ENCODE assay signal across 8 mouse cellular contexts in genomic region chr10:121475672-121476146, GRCm38 (mm10). TPM values are rescaled to one million over a fixed set of nuclear protein-coding genes. Genes with fewer than 3 reads are reported as not detected.
A peak's percentile ranks its signal among the peaks of the same experiment; 100 is the strongest.
DNase-seq lines count a peak whose midpoint lies in the region; ATAC-seq and TF ChIP-seq lines count a peak whose summit lies in the region.

No protein-coding gene starts in this region.

- TF ChIP-seq CTCF in G1E (IDR thresholded peaks at IDR 0.05; ENCODE audit: low read depth, low read length) = no peak
- TF ChIP-seq CTCF in brain, embryonic 14.5 days (IDR thresholded peaks at IDR 0.05; ENCODE audit: borderline replicate concordance, extremely low read depth, insufficient read depth, insufficient read length) = no peak

- no peak for ATAC-seq in G1E (ENCODE audit: extremely low read depth, insufficient number of reproducible peaks, low FRiP score, poor library complexity, severe bottlenecking)
- ATAC-seq in forebrain, embryonic 11.5 days (replicated peaks; ENCODE audit: low FRiP score) = peak; percentile 79
- ATAC-seq in hindbrain, embryonic 11.5 days (ENCODE audit: low FRiP score) = no peak; the same call in 1 of the 2 replicates
- ATAC-seq in limb, embryonic 14.5 days (ENCODE audit: low FRiP score, low read depth) = no peak; the same call in 1 of the 2 replicates
- no peak; the same call in none of the 2 replicates for ATAC-seq in midbrain, embryonic 13.5 days

- no peak for TF ChIP-seq POLR2A in brain, embryonic 14.5 days (IDR thresholded peaks at IDR 0.05; ENCODE audit: borderline replicate concordance, extremely low read depth, insufficient read depth, insufficient read length, poor library complexity, severe bottlenecking)
- TF ChIP-seq POLR2A in limb, embryonic 14.5 days (IDR thresholded peaks at IDR 0.05; ENCODE audit: borderline replicate concordance, extremely low read depth, insufficient read depth, insufficient read length) = no peak

- H3K4me2 ChIP-seq in forebrain, embryonic 11.5 days (ENCODE audit: low read depth, low read length, severe bottlenecking) = peak overlapping the region; percentile 92
- H3K4me2 ChIP-seq in hindbrain, embryonic 11.5 days (replicated peaks; ENCODE audit: low read depth, low read length) = peak overlapping the region; percentile 96
- peak overlapping the region; percentile 83 for H3K4me2 ChIP-seq in limb, embryonic 14.5 days (replicated peaks; ENCODE audit: low read depth, low read length, severe bottlenecking)
- peak overlapping the region; percentile 79 for H3K4me2 ChIP-seq in midbrain, embryonic 13.5 days (replicated peaks)

- H3K27me3 ChIP-seq in G1E (ENCODE audit: insufficient read depth, low read length) = peaks cover 15% of the 10 kb centered on the region; the same call in 1 of the 2 replicates
- H3K27me3 ChIP-seq in forebrain, embryonic 11.5 days (ENCODE audit: control insufficient read depth, insufficient read depth, low read length) = peaks cover 8% of the 10 kb centered on the region
- H3K27me3 ChIP-seq in hindbrain, embryonic 11.5 days (ENCODE audit: control insufficient read depth, insufficient read depth, low read length) = no peaks in the 10 kb centered on the region
- no peaks in the 10 kb centered on the region for H3K27me3 ChIP-seq in limb, embryonic 14.5 days (ENCODE audit: control insufficient read depth, insufficient read depth, low read length)
- H3K27me3 ChIP-seq in midbrain, embryonic 13.5 days = peaks cover 27% of the 10 kb centered on the region

- H3K36me3 ChIP-seq in G1E (replicated peaks) = no peaks in the 10 kb centered on the region
- H3K36me3 ChIP-seq in forebrain, embryonic 11.5 days (ENCODE audit: control insufficient read depth, insufficient read depth, low read length) = no peaks in the 10 kb centered on the region
- H3K36me3 ChIP-seq in hindbrain, embryonic 11.5 days (ENCODE audit: control insufficient read depth, insufficient read depth, low read length) = no peaks in the 10 kb centered on the region
- H3K36me3 ChIP-seq in limb, embryonic 14.5 days (ENCODE audit: control insufficient read depth, insufficient read depth, low read length) = no peaks in the 10 kb centered on the region
- no peaks in the 10 kb centered on the region for H3K36me3 ChIP-seq in midbrain, embryonic 13.5 days

- peaks cover 8% of the 10 kb centered on the region; the same call in 1 of the 2 replicates for H3K9me3 ChIP-seq in G1E (replicated peaks)
- H3K9me3 ChIP-seq in forebrain, embryonic 11.5 days (ENCODE audit: control insufficient read depth, low read length) = no peaks in the 10 kb centered on the region
- no peaks in the 10 kb centered on the region for H3K9me3 ChIP-seq in hindbrain, embryonic 11.5 days (ENCODE audit: control insufficient read depth, low read length)
- H3K9me3 ChIP-seq in limb, embryonic 14.5 days (ENCODE audit: control insufficient read depth, low read length) = no peaks in the 10 kb centered on the region
- H3K9me3 ChIP-seq in midbrain, embryonic 13.5 days = no peaks in the 10 kb centered on the region

- H3K4me3 ChIP-seq in G1E (ENCODE audit: low read depth, low read length) = peak overlapping the region; percentile 69
- peak overlapping the region; percentile 59 for H3K4me3 ChIP-seq in forebrain, embryonic 11.5 days (ENCODE audit: low read depth, low read length)
- peak overlapping the region; percentile 60 for H3K4me3 ChIP-seq in hindbrain, embryonic 11.5 days (ENCODE audit: low read depth, low read length)
- H3K4me3 ChIP-seq in limb, embryonic 14.5 days (replicated peaks; ENCODE audit: low read length) = peak overlapping the region; percentile 89
- peak overlapping the region; percentile 55 for H3K4me3 ChIP-seq in midbrain, embryonic 13.5 days (replicated peaks)

- 0 out of 2 replicates have a peak overlapping the region, but pooled peaks have one; percentile 25 for H3K27ac ChIP-seq in forebrain, embryonic 11.5 days (ENCODE audit: low read depth, low read length)
- H3K27ac ChIP-seq in hindbrain, embryonic 11.5 days (ENCODE audit: low read depth, low read length) = peak overlapping the region; percentile 75
- peak overlapping the region; percentile 77 for H3K27ac ChIP-seq in limb, embryonic 14.5 days (replicated peaks; ENCODE audit: low read depth, low read length)
- peak overlapping the region; percentile 12; the same call in 1 of the 2 replicates for H3K27ac ChIP-seq in midbrain, embryonic 13.5 days

- under 1% methylated on average over 44 of the region's 45 CpGs for WGBS in forebrain, embryonic 11.5 days
- under 1% methylated on average over 44 of the region's 45 CpGs for WGBS in hindbrain, embryonic 11.5 days
- WGBS in limb, embryonic 14.5 days = 0% methylated on average over 24 of the region's 45 CpGs
- under 1% methylated on average over 45 of the region's 45 CpGs for WGBS in midbrain, embryonic 13.5 days

- DNase-seq in G1E (ENCODE audit: low spot score) = peak; percentile 5
- DNase-seq in brain, embryonic 14.5 days (ENCODE audit: low read depth) = peak; percentile 49
- DNase-seq in forebrain, embryonic 11.5 days (ENCODE audit: low spot score) = peak; percentile 86
- DNase-seq in hindbrain, embryonic 11.5 days (ENCODE audit: low spot score) = peak; percentile 71
- no peak for DNase-seq in limb, embryonic 14.5 days (ENCODE audit: low spot score)
- DNase-seq in thymus, postnatal 0 days (ENCODE audit: low spot score) = peak; percentile 16
- no peak for DNase-seq in layer of hippocampus, postnatal 36 days

- H3K9ac ChIP-seq in forebrain, embryonic 11.5 days (ENCODE audit: low read length) = peak overlapping the region; percentile 65
- H3K9ac ChIP-seq in hindbrain, embryonic 11.5 days (ENCODE audit: low read depth, low read length) = peak overlapping the region; percentile 68
- peak overlapping the region; percentile 77 for H3K9ac ChIP-seq in limb, embryonic 14.5 days (ENCODE audit: low read depth, low read length, severe bottlenecking)
- peak overlapping the region; percentile 68 for H3K9ac ChIP-seq in midbrain, embryonic 13.5 days (replicated peaks)

- peaks cover 18% of the 10 kb centered on the region for H3K4me1 ChIP-seq in G1E (ENCODE audit: insufficient read depth, low read depth, low read length)
- 0 out of 2 replicates have a peak, but pooled peaks cover 3% of the 10 kb centered on the region for H3K4me1 ChIP-seq in forebrain, embryonic 11.5 days (replicated peaks; ENCODE audit: control insufficient read depth, insufficient read depth, low read length)
- H3K4me1 ChIP-seq in hindbrain, embryonic 11.5 days (replicated peaks; ENCODE audit: control insufficient read depth, insufficient read depth, low read length) = 0 out of 2 replicates have a peak, but pooled peaks cover 2% of the 10 kb centered on the region
- H3K4me1 ChIP-seq in limb, embryonic 14.5 days (ENCODE audit: control insufficient read depth, insufficient read depth, low read length) = peaks cover 28% of the 10 kb centered on the region
- peaks cover 29% of the 10 kb centered on the region for H3K4me1 ChIP-seq in midbrain, embryonic 13.5 days (replicated peaks)

RNA-seq across cellular contexts. Expression of gene Rassf3, which starts 0.4 kb away (rescaled TPM):
- total RNA-seq in G1E (2014; fragmentation: Nextera tagmentation) (0.58 TPM in 1 of 2 replicates, not detected in the other), G1E (2017) (0.46 and 0.66 TPM in 2 replicates)
- 0.07 and 0.14 TPM in 2 replicates for polyA plus RNA-seq in G1E (2012)
- 5.4 and 7.3 TPM in 2 replicates for polyA plus RNA-seq in brain, embryonic 14.5 days (2012; rRNA removed)
- 5.5 and 7.6 TPM in 2 replicates for polyA plus RNA-seq in forebrain, embryonic 11.5 days (2014; fragmentation: Nextera tagmentation; extraction: Ambion mirVana)
- polyA plus RNA-seq in hindbrain, embryonic 11.5 days (2014; fragmentation: Nextera tagmentation; extraction: Ambion mirVana) = 7.0 and 8.1 TPM in 2 replicates
- polyA plus RNA-seq in limb, embryonic 14.5 days (2012; rRNA removed) = 22.3 and 23.2 TPM in 2 replicates
- polyA plus RNA-seq in limb, embryonic 14.5 days (2014; fragmentation: Nextera tagmentation; extraction: Ambion mirVana) = 19.4 and 20.7 TPM in 2 replicates
- 3.7 and 4.6 TPM in 2 replicates for polyA plus RNA-seq in midbrain, embryonic 13.5 days (2015; fragmentation: Nextera tagmentation; extraction: Ambion mirVana)
- polyA plus RNA-seq in thymus, postnatal 0 days (2015; fragmentation: Nextera tagmentation; extraction: Ambion mirVana) = 6.1 and 6.2 TPM in 2 replicates
- total RNA-seq in layer of hippocampus, postnatal 36 days (2021) = 1 to 10 TPM; 8.2 to 8.9 TPM

Comparison
In these comparisons a context has a peak if more than half of its experiments do, and no peak if none do; other contexts are left out.
1. DNase-seq: peak in G1E (single experiment), brain, embryonic 14.5 days (single experiment), forebrain, embryonic 11.5 days (single experiment), hindbrain, embryonic 11.5 days (single experiment) and thymus, postnatal 0 days (single experiment); none in limb, embryonic 14.5 days (single experiment) and layer of hippocampus, postnatal 36 days (0 of 2).
2. H3K27ac ChIP-seq: peak in every context shown above with its lines; median percentile 77 in limb, embryonic 14.5 days; 75 in hindbrain, embryonic 11.5 days; 25 in forebrain, embryonic 11.5 days; 12 in midbrain, embryonic 13.5 days.
3. Peak in every context shown above with its lines, with median percentiles within 50 percentile points of each other: H3K4me3 ChIP-seq, H3K4me2 ChIP-seq and H3K9ac ChIP-seq.